Mouse (Mus musculus) neutrophil, adult 65 days (primary cell): ENCODE measurements around the gene Cul3. TPM values are rescaled to one million over a fixed set of nuclear protein-coding genes. Genes with fewer than 3 reads are reported as not detected.

Experiments
- total RNA-seq: library from RNA; stranded (reverse); gene quantifications from 2 replicates; pipeline ENCODE4 v1.2.4, GENCODE M21; 2023

Cul3 gene
- 152 and 166 TPM in 2 replicates for total RNA-seq

GRCm38 (mm10) chr1:80340436-80341376 is at the start of gene Cul3:
TSS of gene Cul3 (minus strand) at chr1:80340480.

GRCm38 (mm10) chr1:80218268-80218667 is 122.0 kb downstream of the Cul3 start, which contains the start of gene Fam124b:
TSS of gene Fam124b (minus strand) at chr1:80218473.

Other genes with a start within 250 kb of the Cul3 start
- gene Fam124b, start 122.0 kb downstream of the Cul3 start, total RNA-seq = not detected in 2 replicates
- not detected in 2 replicates for gene Gm45261, start 121.0 kb upstream of the Cul3 start, total RNA-seq